Mouse (Mus musculus) fat pad, adult 2 months (tissue): ENCODE results near the gene Zfp574.
A peak's percentile ranks its signal among the peaks of the same experiment; 100 is the strongest.

Experiments used
- DNase-seq: peaks from one replicate; pipeline ENCODE4 v3.0.0-alpha.2; 2011; ENCODE audit warnings: low read depth, low spot score; ENCODE audit errors: extremely low read depth

Zfp574 gene

DNA sequence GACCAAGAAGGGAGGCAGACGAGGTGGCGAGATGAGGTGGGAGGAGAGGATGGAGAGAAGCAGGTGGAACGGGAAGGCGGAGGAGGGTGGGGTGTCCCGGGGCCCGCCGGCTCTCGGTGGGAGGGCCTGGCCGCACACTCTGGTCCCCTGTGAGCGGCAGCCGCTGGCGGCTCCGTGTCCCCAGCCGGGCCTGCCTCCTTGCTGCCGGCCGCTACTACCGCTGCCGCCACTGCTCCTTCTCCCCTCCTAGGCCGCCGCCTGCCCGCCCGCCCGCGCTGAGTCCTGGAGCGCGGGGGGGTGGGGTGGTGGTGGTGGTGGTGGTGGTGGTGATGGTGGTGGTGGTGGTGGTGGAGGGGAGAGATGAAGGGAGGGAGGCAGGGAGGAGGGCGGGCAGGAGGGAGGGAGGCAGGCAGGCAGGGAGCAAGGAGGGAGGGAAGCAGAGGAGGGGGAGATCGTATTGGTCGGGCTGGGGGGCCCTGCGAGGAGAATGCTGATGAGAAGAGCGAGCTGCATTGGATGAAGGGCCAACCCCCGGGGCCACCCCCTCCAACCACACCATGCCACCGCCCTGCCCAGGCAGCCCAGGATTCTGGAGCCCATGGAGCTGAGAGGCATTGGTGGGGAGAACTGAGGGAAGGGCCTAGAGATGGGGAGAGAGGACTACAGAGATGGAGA is 486 bp downstream of the Zfp574 start:
- DNase-seq, result no peak

DNA sequence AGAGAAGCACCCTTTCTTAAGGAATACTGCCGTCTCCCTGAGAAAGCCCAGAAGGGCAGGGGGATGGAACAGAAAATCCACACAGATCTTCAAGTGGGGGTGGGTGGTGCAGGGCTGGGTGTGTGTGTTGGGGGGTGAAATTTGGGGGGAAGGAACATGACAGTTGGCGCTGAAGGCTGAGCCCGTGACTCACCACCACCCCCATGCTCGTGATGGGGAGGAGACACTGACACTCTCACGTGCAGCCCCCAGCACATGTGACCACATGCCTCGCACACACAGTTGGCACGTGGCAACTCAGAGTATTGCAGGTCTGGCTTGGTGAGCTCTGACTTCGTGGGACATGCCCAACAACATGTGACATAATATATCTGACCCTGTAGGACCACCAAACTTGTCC is 1.6 kb downstream of the Zfp574 start:
- DNase-seq, result no peak

DNA sequence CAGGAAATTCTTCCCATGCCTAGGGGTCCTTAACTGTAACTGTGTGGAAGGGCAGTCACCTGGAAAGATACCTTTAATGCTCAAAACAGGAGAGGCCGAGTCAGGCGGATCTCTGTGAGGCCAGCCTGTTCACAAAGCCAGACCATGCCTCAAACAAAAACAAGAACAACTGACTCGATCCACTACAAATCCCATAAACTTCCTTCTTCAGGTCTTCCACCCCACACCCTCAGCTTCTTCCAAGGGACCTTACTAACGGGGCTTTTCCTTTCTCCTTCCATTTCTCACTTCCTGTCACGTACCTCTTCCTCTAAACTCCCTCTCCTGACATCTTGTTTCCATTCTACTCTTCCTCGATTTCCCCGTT is 3.9 kb downstream of the Zfp574 start:
- DNase-seq, result no peak

- peak; percentile 97 for DNase-seq
Observed at GRCm38 (mm10) chr7:25076663-25077413, 4.5 kb downstream of the Zfp574 start.

GRCm38 (mm10) chr7:25077414-25077755 is 5.0 kb downstream of the Zfp574 start:
- no peak for DNase-seq

DNA sequence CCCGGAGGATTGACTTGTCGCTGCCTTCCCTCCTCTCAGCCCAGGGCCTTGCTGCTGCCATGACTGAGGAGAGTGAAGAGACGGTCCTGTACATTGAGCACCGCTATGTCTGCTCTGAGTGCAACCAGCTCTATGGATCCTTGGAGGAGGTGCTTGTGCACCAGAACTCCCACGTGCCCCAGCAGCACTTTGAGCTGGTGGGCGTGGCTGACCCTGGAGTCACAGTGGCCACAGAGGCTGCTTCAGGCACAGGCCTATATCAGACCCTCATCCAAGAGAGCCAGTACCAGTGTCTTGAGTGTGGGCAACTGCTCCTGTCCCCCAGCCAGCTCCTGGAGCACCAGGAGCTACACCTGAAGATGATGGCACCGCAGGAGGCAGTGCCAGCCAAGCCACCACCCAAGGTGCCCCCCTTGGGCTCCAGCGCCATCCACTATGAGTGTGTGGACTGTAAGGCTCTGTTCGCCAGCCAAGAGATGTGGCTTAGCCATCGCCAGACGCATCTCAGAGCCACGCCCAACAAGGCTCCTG is 7.2 kb downstream of the Zfp574 start:
- DNase-seq, result no peak

DNA sequence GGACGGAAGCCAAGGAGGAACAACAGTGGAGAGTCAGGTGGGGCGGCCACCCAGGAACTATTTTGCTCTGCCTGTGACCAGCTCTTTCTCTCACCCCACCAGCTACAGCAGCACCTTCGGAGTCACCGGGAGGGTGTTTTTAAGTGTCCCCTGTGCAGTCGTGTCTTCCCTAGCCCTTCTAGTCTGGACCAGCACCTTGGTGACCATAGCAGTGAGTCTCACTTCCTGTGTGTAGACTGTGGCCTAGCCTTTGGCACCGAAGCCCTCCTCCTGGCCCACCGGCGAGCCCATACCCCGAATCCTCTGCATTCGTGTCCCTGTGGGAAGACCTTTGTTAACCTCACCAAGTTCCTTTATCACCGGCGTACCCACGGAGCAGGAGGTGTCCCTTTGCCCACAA is 8.1 kb downstream of the Zfp574 start:
- no peak for DNase-seq

DNA sequence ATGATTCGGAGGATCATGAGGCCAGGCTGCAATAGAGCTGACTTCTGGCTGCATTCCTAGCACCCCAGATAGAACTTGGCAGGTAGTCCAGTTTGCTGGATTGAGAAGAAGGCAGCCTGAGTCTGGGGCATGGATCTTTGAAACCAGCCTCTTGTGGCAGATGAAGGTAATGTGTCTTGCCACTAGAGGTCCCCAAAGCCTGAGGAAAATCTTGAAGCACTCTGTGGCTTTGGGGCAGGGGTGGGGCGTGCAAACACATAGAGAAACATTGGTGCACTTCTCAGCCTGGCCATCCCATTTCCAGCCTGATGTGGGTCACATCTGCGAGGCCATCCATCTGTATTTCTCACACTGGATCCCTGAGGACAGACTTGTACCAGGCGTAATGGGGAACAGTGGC is 10.1 kb downstream of the Zfp574 start:
- DNase-seq, result no peak

GRCm38 (mm10) chr7:25084621-25085020 is 12.3 kb downstream of the Zfp574 start:
- DNase-seq, result peak; percentile 71

DNA sequence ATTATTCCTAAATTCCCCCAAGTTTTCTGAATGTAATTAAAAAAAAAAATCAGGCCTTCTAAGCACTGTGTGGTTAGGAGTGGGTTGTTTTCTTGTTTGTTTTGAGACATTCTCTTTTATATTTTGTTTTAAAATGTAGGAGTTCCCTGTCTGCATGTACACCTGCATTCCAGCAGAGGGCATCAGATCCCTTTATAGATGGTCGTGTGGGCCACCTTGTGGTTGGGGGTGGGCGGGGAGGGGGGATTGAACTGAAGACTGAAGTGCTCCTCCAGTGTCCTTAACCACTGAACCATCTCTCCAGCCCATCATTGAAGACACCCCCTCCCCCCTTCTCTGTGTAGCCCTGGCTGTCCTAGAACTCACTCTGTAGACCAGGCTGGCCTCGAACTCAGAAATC is 14.3 kb downstream of the Zfp574 start:
- no peak for DNase-seq

GRCm38 (mm10) chr7:25087256-25087912 is 15.0 kb downstream of the Zfp574 start:
- DNase-seq, result no peak

GRCm38 (mm10) chr7:25087972-25088371 is 15.6 kb downstream of the Zfp574 start:
- DNase-seq, result no peak

GRCm38 (mm10) chr7:25088531-25088930 is 16.2 kb downstream of the Zfp574 start:
- no peak for DNase-seq

DNA sequence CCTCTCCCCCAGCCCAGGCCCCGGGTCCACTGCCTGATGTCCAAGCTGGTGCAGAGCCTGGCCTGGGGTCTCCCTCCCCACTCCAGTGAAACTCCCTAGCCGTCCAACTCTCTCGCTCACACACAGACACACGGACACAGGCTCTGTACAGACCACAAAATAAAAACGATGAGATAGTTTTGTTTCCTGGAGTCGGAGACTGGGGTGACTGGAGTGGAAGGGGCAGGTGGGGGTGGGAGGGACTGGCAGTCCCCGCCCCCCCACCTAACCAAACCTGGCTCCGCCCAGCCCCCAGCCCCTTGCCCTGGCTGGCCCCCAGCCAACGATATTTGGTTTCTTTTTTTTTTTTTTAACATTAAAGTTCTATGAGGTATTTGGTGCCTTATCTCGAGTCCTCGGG is 16.6 kb downstream of the Zfp574 start:
- no peak for DNase-seq

GRCm38 (mm10) chr7:25089875-25090274 is 17.5 kb downstream of the Zfp574 start:
- DNase-seq, result no peak

GRCm38 (mm10) chr7:25098169-25098568 is 25.8 kb downstream of the Zfp574 start:
- DNase-seq, result no peak

GRCm38 (mm10) chr7:25099581-25099980 is 27.2 kb downstream of the Zfp574 start:
- no peak for DNase-seq

GRCm38 (mm10) chr7:25105411-25106160 is 33.2 kb downstream of the Zfp574 start:
- DNase-seq, result no peak

GRCm38 (mm10) chr7:25106790-25107502 is 34.6 kb downstream of the Zfp574 start:
- no peak for DNase-seq

- DNase-seq, result no peak
Observed at GRCm38 (mm10) chr7:25109355-25109754, 37.0 kb downstream of the Zfp574 start.

- no peak for DNase-seq
Observed at GRCm38 (mm10) chr7:25110336-25110735, 38.0 kb downstream of the Zfp574 start.
